Comparison of ENCODE assay signal across 18 mouse cellular contexts in the genomic region with DNA sequence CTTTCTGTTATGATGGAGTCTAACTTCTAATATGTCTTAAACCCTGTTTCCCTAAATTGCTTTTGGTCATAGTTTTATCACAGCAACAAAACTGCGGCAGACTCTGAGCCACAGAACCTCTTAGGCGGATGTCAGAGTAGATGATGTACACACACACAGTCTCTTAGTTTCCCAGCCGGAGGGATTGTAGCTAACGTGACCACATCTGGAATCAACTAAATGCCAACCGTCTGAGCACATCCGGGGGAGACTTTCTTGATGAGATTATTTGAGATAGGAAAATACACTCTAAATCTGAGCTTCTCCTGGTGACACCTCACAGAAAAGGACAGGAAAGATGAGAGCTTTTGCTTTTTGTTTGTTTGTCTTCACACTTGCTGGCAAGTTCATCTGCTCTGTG. TPM values are rescaled to one million over a fixed set of nuclear protein-coding genes. Genes with fewer than 3 reads are reported as not detected.
"Had no signal": no experiment of that assay in that cellular context is flagged by ENCODE, and none has a peak within 500 bp of the region (broad histone marks: within the 10 kb centered on the region; RNA-seq: fewer than 3 reads in every experiment).

No protein-coding gene starts in this region.

- H3K4me3 ChIP-seq: kidney, embryonic 15.5 days; left cerebral cortex, adult 2 months; limb, embryonic 12.5 days; liver, embryonic 15.5 days; lung, embryonic 15.5 days; megakaryocyte, embryonic 14.5 days; neural tube, embryonic 13.5 days had no signal

- H3K9ac ChIP-seq: kidney, embryonic 15.5 days; limb, embryonic 12.5 days; liver, embryonic 15.5 days; lung, embryonic 15.5 days; neural tube, embryonic 13.5 days had no signal

- H3K27ac ChIP-seq: kidney, embryonic 15.5 days; left cerebral cortex, adult 2 months; limb, embryonic 12.5 days; liver, embryonic 15.5 days; lung, embryonic 15.5 days; macrophage; neural tube, embryonic 13.5 days; stomach, postnatal 0 days had no signal

- H3K9me3 ChIP-seq: kidney, embryonic 15.5 days; limb, embryonic 12.5 days; lung, embryonic 15.5 days; neural tube, embryonic 13.5 days had no signal

- H3K36me3 ChIP-seq: kidney, embryonic 15.5 days; limb, embryonic 12.5 days; liver, embryonic 15.5 days; lung, embryonic 15.5 days; neural tube, embryonic 13.5 days had no signal

- H3K4me1 ChIP-seq: kidney, embryonic 15.5 days; limb, embryonic 12.5 days had no signal

- H3K4me2 ChIP-seq: kidney, embryonic 15.5 days; limb, embryonic 12.5 days; liver, embryonic 15.5 days; lung, embryonic 15.5 days; midbrain, embryonic 11.5 days; neural tube, embryonic 13.5 days had no signal

- H3K27me3 ChIP-seq: liver, embryonic 15.5 days; lung, embryonic 15.5 days had no signal

- DNase-seq: liver; lung, postnatal 14 days; retina, postnatal 1 day; right cerebral cortex, postnatal 4 days; thymus, postnatal 4 days had no signal

- ATAC-seq: midbrain, embryonic 16.5 days had no signal

RNA-seq across cellular contexts. Expression of gene Gpx5, which starts 55.4 kb away (rescaled TPM):
- total RNA-seq: layer of hippocampus, postnatal 25 days; left cerebral cortex, adult 2 months; left cerebral cortex, postnatal 14 days had no signal
- polyA plus RNA-seq: kidney, embryonic 15.5 days; limb, embryonic 12.5 days; liver, embryonic 15.5 days; lung, embryonic 15.5 days; macrophage; midbrain, embryonic 11.5 days; midbrain, embryonic 16.5 days; neural tube, embryonic 13.5 days; stomach, postnatal 0 days had no signal
